Mouse (Mus musculus): ENCODE results near the gene Tmem211. TPM values are rescaled to one million over a fixed set of nuclear protein-coding genes. Genes with fewer than 3 reads are reported as not detected.

The Tmem211 gene
- polyA plus RNA-seq, 1 experiment from 2014 or later: not detected

GRCm38 (mm10) chr5:113196916-113197794 is 29.6 kb upstream of the Tmem211 start:
- H3K4me2 ChIP-seq: no peak overlapping the region
- no peak overlapping the region for H3K9ac ChIP-seq
- H3K27ac ChIP-seq (replicated peaks): no peak overlapping the region
- 30% methylated on average over 9 of the region's 9 CpGs for WGBS (ENCODE audit: insufficient replicate concordance)
- no peak for ATAC-seq (ENCODE audit: insufficient read depth)
- H3K36me3 ChIP-seq (replicated peaks): no peaks in the 10 kb centered on the region
- H3K27me3 ChIP-seq: no peaks in the 10 kb centered on the region
- no peaks in the 10 kb centered on the region for H3K9me3 ChIP-seq (replicated peaks)
- H3K4me1 ChIP-seq (replicated peaks): peaks cover 6% of the 10 kb centered on the region
- no peak overlapping the region for H3K4me3 ChIP-seq (replicated peaks)

GRCm38 (mm10) chr5:113199126-113199771 is 27.5 kb upstream of the Tmem211 start:
- Histone ChIP-seq H3K36me3 (replicated peaks) (no peaks in the 10 kb centered on the region), H3K4me3 (replicated peaks) (no peak overlapping the region), H3K27ac (replicated peaks) (no peak overlapping the region), H3K4me1 (replicated peaks) (peaks cover 6% of the 10 kb centered on the region), H3K9ac (no peak overlapping the region), H3K27me3 (no peaks in the 10 kb centered on the region), H3K9me3 (replicated peaks) (no peaks in the 10 kb centered on the region), H3K4me2 (no peak overlapping the region)
- ATAC-seq (ENCODE audit: insufficient read depth): no peak
- 46% methylated on average over 8 of the region's 8 CpGs for WGBS (ENCODE audit: insufficient replicate concordance)

GRCm38 (mm10) chr5:113199772-113200134 is 27.0 kb upstream of the Tmem211 start:
- 69% methylated on average over 10 of the region's 10 CpGs for WGBS (ENCODE audit: insufficient replicate concordance)
- H3K9me3 ChIP-seq (replicated peaks): no peaks in the 10 kb centered on the region
- H3K27ac ChIP-seq (replicated peaks): no peak overlapping the region
- H3K4me3 ChIP-seq (replicated peaks): no peak overlapping the region
- peaks cover 6% of the 10 kb centered on the region for H3K4me1 ChIP-seq (replicated peaks)
- H3K36me3 ChIP-seq (replicated peaks): no peaks in the 10 kb centered on the region
- H3K27me3 ChIP-seq: no peaks in the 10 kb centered on the region
- H3K9ac ChIP-seq: no peak overlapping the region
- ATAC-seq (ENCODE audit: insufficient read depth): no peak
- H3K4me2 ChIP-seq: no peak overlapping the region

GRCm38 (mm10) chr5:113204193-113204592 is 22.5 kb upstream of the Tmem211 start:
- no peaks in the 10 kb centered on the region for H3K9me3 ChIP-seq (replicated peaks)
- H3K4me2 ChIP-seq: no peak overlapping the region
- no peaks in the 10 kb centered on the region for H3K27me3 ChIP-seq
- H3K36me3 ChIP-seq (replicated peaks): no peaks in the 10 kb centered on the region
- WGBS (ENCODE audit: insufficient replicate concordance): 75% methylated on average over 9 of the region's 9 CpGs
- no peak overlapping the region for H3K27ac ChIP-seq (replicated peaks)
- H3K4me3 ChIP-seq (replicated peaks): no peak overlapping the region
- peaks cover 27% of the 10 kb centered on the region for H3K4me1 ChIP-seq (replicated peaks)
- no peak for ATAC-seq (ENCODE audit: insufficient read depth)
- no peak overlapping the region for H3K9ac ChIP-seq

GRCm38 (mm10) chr5:113206670-113207352 is 19.9 kb upstream of the Tmem211 start:
- peaks cover 38% of the 10 kb centered on the region for H3K4me1 ChIP-seq (replicated peaks)
- H3K36me3 ChIP-seq (replicated peaks): no peaks in the 10 kb centered on the region
- no peak overlapping the region for H3K9ac ChIP-seq
- no peak overlapping the region for H3K4me2 ChIP-seq
- H3K4me3 ChIP-seq (replicated peaks): no peak overlapping the region
- WGBS (ENCODE audit: insufficient replicate concordance): 16% methylated on average over 9 of the region's 9 CpGs
- no peaks in the 10 kb centered on the region for H3K9me3 ChIP-seq (replicated peaks)
- peak; percentile 19; the same call in 1 of the 2 replicates for ATAC-seq (ENCODE audit: insufficient read depth)
- H3K27ac ChIP-seq (replicated peaks): peak overlapping the region; percentile 33; the same call in 1 of the 2 replicates
- no peaks in the 10 kb centered on the region for H3K27me3 ChIP-seq

GRCm38 (mm10) chr5:113208048-113208447 is 18.7 kb upstream of the Tmem211 start:
- Histone ChIP-seq H3K9me3 (replicated peaks) (no peaks in the 10 kb centered on the region), H3K4me2 (no peak overlapping the region), H3K9ac (no peak overlapping the region), H3K4me3 (replicated peaks) (no peak overlapping the region), H3K27ac (replicated peaks) (no peak overlapping the region; the same call in 1 of the 2 replicates), H3K36me3 (replicated peaks) (no peaks in the 10 kb centered on the region), H3K4me1 (replicated peaks) (peaks cover 44% of the 10 kb centered on the region), H3K27me3 (no peaks in the 10 kb centered on the region)
- no peak for ATAC-seq (ENCODE audit: insufficient read depth)
- WGBS (ENCODE audit: insufficient replicate concordance): 35% methylated on average over 4 of the region's 4 CpGs

- H3K9ac ChIP-seq: no peak overlapping the region
- no peak overlapping the region for H3K4me2 ChIP-seq
- no peak for ATAC-seq (ENCODE audit: insufficient read depth)
- no peak overlapping the region for H3K4me3 ChIP-seq (replicated peaks)
- H3K9me3 ChIP-seq (replicated peaks): no peaks in the 10 kb centered on the region
- H3K36me3 ChIP-seq (replicated peaks): no peaks in the 10 kb centered on the region
- peak overlapping the region; percentile 41; the same call in 1 of the 2 replicates for H3K27ac ChIP-seq (replicated peaks)
- H3K4me1 ChIP-seq (replicated peaks): peaks cover 44% of the 10 kb centered on the region
- 60% methylated on average over 11 of the region's 11 CpGs for whole genome bisulfite sequencing (ENCODE audit: insufficient replicate concordance)
- H3K27me3 ChIP-seq: no peaks in the 10 kb centered on the region
Measured at GRCm38 (mm10) chr5:113208622-113209400, 17.9 kb upstream of the Tmem211 start.

- H3K4me2 ChIP-seq: no peak overlapping the region
- H3K4me3 ChIP-seq (replicated peaks): no peak overlapping the region
- 50% methylated on average over 11 of the region's 11 CpGs for WGBS (ENCODE audit: insufficient replicate concordance)
- peak overlapping the region; percentile 41; the same call in 1 of the 2 replicates for H3K27ac ChIP-seq (replicated peaks)
- no peak for ATAC-seq (ENCODE audit: insufficient read depth)
- H3K4me1 ChIP-seq (replicated peaks): peaks cover 44% of the 10 kb centered on the region
- H3K9me3 ChIP-seq (replicated peaks): no peaks in the 10 kb centered on the region
- H3K27me3 ChIP-seq: no peaks in the 10 kb centered on the region
- no peak overlapping the region for H3K9ac ChIP-seq
- H3K36me3 ChIP-seq (replicated peaks): no peaks in the 10 kb centered on the region
Measured at GRCm38 (mm10) chr5:113209401-113209750, 17.3 kb upstream of the Tmem211 start.

GRCm38 (mm10) chr5:113209898-113210297 is 16.8 kb upstream of the Tmem211 start:
- Histone ChIP-seq H3K27ac (replicated peaks) (peak overlapping the region; percentile 41; the same call in 1 of the 2 replicates), H3K4me1 (replicated peaks) (peaks cover 44% of the 10 kb centered on the region)
- WGBS (ENCODE audit: insufficient replicate concordance): 46% methylated on average over 13 of the region's 13 CpGs

GRCm38 (mm10) chr5:113210314-113210713 is 16.4 kb upstream of the Tmem211 start:
- H3K27ac ChIP-seq (replicated peaks): 0 out of 2 replicates have a peak overlapping the region, but pooled peaks have one; percentile 41
- H3K4me2 ChIP-seq: no peak overlapping the region
- no peak for ATAC-seq (ENCODE audit: insufficient read depth)
- WGBS (ENCODE audit: insufficient replicate concordance): 56% methylated on average over 6 of the region's 6 CpGs
- H3K4me1 ChIP-seq (replicated peaks): peaks cover 44% of the 10 kb centered on the region
- no peaks in the 10 kb centered on the region for H3K27me3 ChIP-seq
- no peak overlapping the region for H3K4me3 ChIP-seq (replicated peaks)
- H3K9ac ChIP-seq: no peak overlapping the region
- no peaks in the 10 kb centered on the region for H3K36me3 ChIP-seq (replicated peaks)
- H3K9me3 ChIP-seq (replicated peaks): no peaks in the 10 kb centered on the region

More at GRCm38 (mm10) chr5:113209898-113210297, 16.8 kb upstream of the Tmem211 start:
- no peak for ATAC-seq (ENCODE audit: insufficient read depth)
- Histone ChIP-seq H3K4me2 (no peak overlapping the region), H3K27me3 (no peaks in the 10 kb centered on the region), H3K36me3 (replicated peaks) (no peaks in the 10 kb centered on the region), H3K4me3 (replicated peaks) (no peak overlapping the region), H3K9ac (no peak overlapping the region), H3K9me3 (replicated peaks) (no peaks in the 10 kb centered on the region)

All from liver, embryonic 15.5 days (tissue).